8 mouse cellular contexts compared by ENCODE assay signal in genomic region chr2:59881831-59882741, GRCm38 (mm10). TPM values are rescaled to one million over a fixed set of nuclear protein-coding genes. Genes with fewer than 3 reads are reported as not detected.
A peak's percentile ranks its signal among the peaks of the same experiment; 100 is the strongest.
DNase-seq lines count a peak whose midpoint lies in the region; ATAC-seq and TF ChIP-seq lines count a peak whose summit lies in the region.

Gene Wdsub1, minus strand, starts transcription at chr2:59882591.

- peak within 1 kb of the TSS; percentile 83 for H3K4me2 ChIP-seq in hindbrain, embryonic 14.5 days (replicated peaks)

- CTCF ChIA-PET in Patski (lab: Charles Lee) = interaction anchor here (0.6 kb wide), 1 partner anchor 1006 kb away, joined by 3 read pairs; no protein-coding TSS in a partner anchor

- POLR2A ChIA-PET in Patski (lab: Charles Lee) = interaction anchor here (0.6 kb wide), 3 partner anchors 52 to 225 kb away, joined by 3 read pairs; no protein-coding TSS in a partner anchor

- H3K4me3 ChIP-seq in hindbrain, embryonic 14.5 days (replicated peaks; ENCODE audit: low read length) = peak within 1 kb of the TSS; percentile 73

- H3K27ac ChIP-seq in hindbrain, embryonic 14.5 days = 0 out of 2 replicates have a peak within 1 kb of the TSS, but pooled peaks have one; percentile 12

- 0 out of 2 replicates have a peak, but pooled peaks cover 3% of the 10 kb centered on the region for H3K4me1 ChIP-seq in hindbrain, embryonic 14.5 days (replicated peaks; ENCODE audit: control insufficient read depth, insufficient read depth, low read length)

- DNase-seq in Patski (ENCODE audit: low read depth, low spot score) = peak; percentile 50
- DNase-seq in cerebellum, postnatal 14 days = peak; percentile 93 to 94
- peak; percentile 66 to 80 for DNase-seq in frontal cortex, postnatal 25 days (ENCODE audit: low spot score in 2 of 2)
- DNase-seq in hindbrain, embryonic 14.5 days (ENCODE audit: low spot score) = peak; percentile 89
- DNase-seq in layer of hippocampus, postnatal 36 days = peak; percentile 88 to 91
- peak; percentile 96 for DNase-seq in lung, postnatal 36 days
- DNase-seq in retina, postnatal 1 day = peak; percentile 95
- peak; percentile 83 to 87 for DNase-seq in urinary bladder, adult 18-20 months (ENCODE audit: low spot score in 2 of 2)

- peak; percentile 74 for ATAC-seq in Patski
- peak; percentile 95 for ATAC-seq in hindbrain, embryonic 14.5 days (ENCODE audit: low FRiP score)

- peak within 1 kb of the TSS; percentile 74 for H3K9ac ChIP-seq in hindbrain, embryonic 14.5 days

- no peaks in the 10 kb centered on the region for H3K27me3 ChIP-seq in Patski
- no peaks in the 10 kb centered on the region for H3K27me3 ChIP-seq in hindbrain, embryonic 14.5 days (ENCODE audit: control insufficient read depth, insufficient read depth, low read length)

- in situ Hi-C loops in Patski (cut with MboI; ENCODE audit: low pct_unique_long_range_greater_than_20kb) = no loop called here

- H3K36me3 ChIP-seq in hindbrain, embryonic 14.5 days (replicated peaks; ENCODE audit: control insufficient read depth, insufficient read depth) = no peaks in the 10 kb centered on the region

- no peak for TF ChIP-seq CTCF in Patski (IDR thresholded peaks at IDR 0.05)

- WGBS in hindbrain, embryonic 14.5 days = 5% methylated on average over 57 of the region's 57 CpGs

- H3K9me3 ChIP-seq in hindbrain, embryonic 14.5 days (ENCODE audit: control insufficient read depth, low read length) = peaks cover 5% of the 10 kb centered on the region; the same call in 1 of the 2 replicates

RNA-seq across cellular contexts. Expression of gene Wdsub1, which starts in this region (rescaled TPM):
- 54.4 TPM for polyA plus RNA-seq in Patski (2021)
- 14.0 and 16.6 TPM in 2 replicates for polyA plus RNA-seq in hindbrain, embryonic 14.5 days (2014; fragmentation: Nextera tagmentation; extraction: Ambion mirVana)
- total RNA-seq in layer of hippocampus, postnatal 36 days (2021) = 10 to 100 TPM; 21.9 to 23.9 TPM

Comparison
In these comparisons a context has a peak if more than half of its experiments do, and no peak if none do; other contexts are left out.
1. Peak in every context shown above with its lines: DNase-seq, ATAC-seq, H3K4me3 ChIP-seq and H3K27ac ChIP-seq.